In genomic region chr4:41314141-41315129, GRCm38 (mm10) we compare ENCODE assay signal across 8 mouse cellular contexts. TPM values are rescaled to one million over a fixed set of nuclear protein-coding genes. Genes with fewer than 3 reads are reported as not detected.
A peak's percentile ranks its signal among the peaks of the same experiment; 100 is the strongest.
DNase-seq lines count a peak whose midpoint lies in the region; ATAC-seq and TF ChIP-seq lines count a peak whose summit lies in the region.

Gene Dcaf12 (minus strand): TSS chr4:41314889.

- H3K4me2 ChIP-seq in heart, embryonic 12.5 days = peak within 1 kb of the TSS; percentile 94
- H3K4me2 ChIP-seq in kidney, postnatal 0 days (ENCODE audit: low read length) = peak within 1 kb of the TSS; percentile 79
- peak within 1 kb of the TSS; percentile 93 for H3K4me2 ChIP-seq in liver, embryonic 11.5 days
- H3K4me2 ChIP-seq in stomach, embryonic 14.5 days (replicated peaks; ENCODE audit: low read depth, low read length) = peak within 1 kb of the TSS; percentile 89

- DNase-seq in CD4-positive helper T cell, adult 2 months (ENCODE audit: low read depth, low spot score) = peak; percentile 94
- DNase-seq in brain, embryonic 18.5 days (ENCODE audit: low read depth, low spot score) = peak; percentile 85
- peak; percentile 98 for DNase-seq in kidney, postnatal 0 days (ENCODE audit: low spot score)
- peak; percentile 89 for DNase-seq in liver, embryonic 11.5 days (ENCODE audit: low spot score)
- peak; percentile 93 for DNase-seq in naive thymus-derived CD4-positive, alpha-beta T cell, adult 2 months (ENCODE audit: low read depth)

- peak; percentile 95 for ATAC-seq in erythroid progenitor cell, adult 5-6 weeks (replicated peaks; ENCODE audit: low FRiP score, poor library complexity, severe bottlenecking)
- peak; percentile 96 for ATAC-seq in heart, embryonic 12.5 days (ENCODE audit: insufficient number of reproducible peaks, low FRiP score)
- peak; percentile 96 for ATAC-seq in kidney, postnatal 0 days (replicated peaks; ENCODE audit: low FRiP score, low read depth)
- peak; percentile 90 for ATAC-seq in liver, embryonic 11.5 days (replicated peaks; ENCODE audit: low FRiP score)
- ATAC-seq in stomach, embryonic 14.5 days (ENCODE audit: insufficient number of reproducible peaks, insufficient read depth, low FRiP score, low read depth) = peak; percentile 97

- H3K36me3 ChIP-seq in heart, embryonic 12.5 days = peaks cover 32% of the 10 kb centered on the region
- peaks cover 17% of the 10 kb centered on the region; the same call in 1 of the 2 replicates for H3K36me3 ChIP-seq in kidney, postnatal 0 days (ENCODE audit: insufficient read depth, low read length)
- H3K36me3 ChIP-seq in liver, embryonic 11.5 days (ENCODE audit: control insufficient read depth, insufficient read depth, low read length) = peaks cover 13% of the 10 kb centered on the region; the same call in 1 of the 2 replicates
- peaks cover 16% of the 10 kb centered on the region; the same call in 1 of the 2 replicates for H3K36me3 ChIP-seq in stomach, embryonic 14.5 days (ENCODE audit: control insufficient read depth, insufficient read depth, low read length)

- H3K27me3 ChIP-seq in heart, embryonic 12.5 days (replicated peaks) = no peaks in the 10 kb centered on the region
- no peaks in the 10 kb centered on the region for H3K27me3 ChIP-seq in kidney, postnatal 0 days (ENCODE audit: insufficient read depth, low read length)
- H3K27me3 ChIP-seq in liver, embryonic 11.5 days (replicated peaks; ENCODE audit: control insufficient read depth, insufficient read depth, low read length) = no peaks in the 10 kb centered on the region
- no peaks in the 10 kb centered on the region for H3K27me3 ChIP-seq in stomach, embryonic 14.5 days (ENCODE audit: control insufficient read depth, insufficient read depth, low read length)

- H3K27ac ChIP-seq in heart, embryonic 12.5 days (ENCODE audit: poor library complexity, severe bottlenecking) = peak within 1 kb of the TSS; percentile 95
- H3K27ac ChIP-seq in kidney, postnatal 0 days = peak within 1 kb of the TSS; percentile 99
- peak within 1 kb of the TSS; percentile 90 for H3K27ac ChIP-seq in liver, embryonic 11.5 days (ENCODE audit: low read depth, low read length)
- peak within 1 kb of the TSS; percentile 98 for H3K27ac ChIP-seq in stomach, embryonic 14.5 days (ENCODE audit: low read length)

- peak within 1 kb of the TSS; percentile 96 for H3K9ac ChIP-seq in heart, embryonic 12.5 days
- H3K9ac ChIP-seq in kidney, postnatal 0 days (ENCODE audit: low read depth, low read length) = peak within 1 kb of the TSS; percentile 93
- peak within 1 kb of the TSS; percentile 85 for H3K9ac ChIP-seq in liver, embryonic 11.5 days (ENCODE audit: low read depth, low read length)
- peak within 1 kb of the TSS; percentile 90 for H3K9ac ChIP-seq in stomach, embryonic 14.5 days (replicated peaks; ENCODE audit: low read depth, low read length)

- WGBS in heart, embryonic 12.5 days = under 1% methylated on average over 70 of the region's 70 CpGs
- WGBS in kidney, postnatal 0 days = under 1% methylated on average over 70 of the region's 70 CpGs
- under 1% methylated on average over 70 of the region's 70 CpGs for WGBS in liver, embryonic 11.5 days
- WGBS in stomach, embryonic 14.5 days = under 1% methylated on average over 70 of the region's 70 CpGs

- TF ChIP-seq CTCF in kidney, postnatal 0 days (IDR thresholded peaks at IDR 0.05; ENCODE audit: low read depth) = no peak

- H3K4me1 ChIP-seq in heart, embryonic 12.5 days (replicated peaks) = peaks cover 15% of the 10 kb centered on the region
- H3K4me1 ChIP-seq in kidney, postnatal 0 days (replicated peaks; ENCODE audit: insufficient read depth, low read length) = peaks cover 5% of the 10 kb centered on the region; the same call in 1 of the 2 replicates
- peaks cover 11% of the 10 kb centered on the region; the same call in 1 of the 2 replicates for H3K4me1 ChIP-seq in liver, embryonic 11.5 days (replicated peaks; ENCODE audit: control insufficient read depth, insufficient read depth, low read length)
- H3K4me1 ChIP-seq in stomach, embryonic 14.5 days (ENCODE audit: control insufficient read depth, insufficient read depth, low read length) = peaks cover 16% of the 10 kb centered on the region

- H3K4me3 ChIP-seq in heart, embryonic 12.5 days = peak within 1 kb of the TSS; percentile 94
- H3K4me3 ChIP-seq in kidney, postnatal 0 days (replicated peaks; ENCODE audit: low read depth, low read length) = peak within 1 kb of the TSS; percentile 84
- peak within 1 kb of the TSS; percentile 77 for H3K4me3 ChIP-seq in liver, embryonic 11.5 days (ENCODE audit: low read depth, low read length)
- H3K4me3 ChIP-seq in stomach, embryonic 14.5 days (ENCODE audit: low read depth, low read length) = peak within 1 kb of the TSS; percentile 94

- no peaks in the 10 kb centered on the region for H3K9me3 ChIP-seq in heart, embryonic 12.5 days (replicated peaks)
- no peaks in the 10 kb centered on the region for H3K9me3 ChIP-seq in kidney, postnatal 0 days (replicated peaks; ENCODE audit: low read length)
- no peaks in the 10 kb centered on the region for H3K9me3 ChIP-seq in liver, embryonic 11.5 days (ENCODE audit: control insufficient read depth, low read length)
- H3K9me3 ChIP-seq in stomach, embryonic 14.5 days (ENCODE audit: control insufficient read depth, low read depth, low read length) = no peaks in the 10 kb centered on the region

RNA-seq across cellular contexts. Expression of gene Dcaf12, which starts in this region (rescaled TPM):
- total RNA-seq in erythroid progenitor cell, adult 5-6 weeks (2015; ENCODE audit: low replicate concordance) = 58.4 and 77.1 TPM in 2 replicates
- 66.0 and 84.6 TPM in 2 replicates for total RNA-seq in erythroid progenitor cell, adult 5-6 weeks (2017; ENCODE audit: low replicate concordance)
- 47.0 and 47.3 TPM in 2 replicates for polyA plus RNA-seq in heart, embryonic 12.5 days (2016; fragmentation: Nextera tagmentation; extraction: Ambion mirVana)
- polyA plus RNA-seq in kidney, postnatal 0 days (2015; fragmentation: Nextera tagmentation; extraction: Ambion mirVana) = 49.8 and 55.4 TPM in 2 replicates
- 50.8 and 53.4 TPM in 2 replicates for polyA plus RNA-seq in liver, embryonic 11.5 days (2014; fragmentation: Nextera tagmentation; extraction: Ambion mirVana)
- 40.0 and 41.6 TPM in 2 replicates for polyA plus RNA-seq in stomach, embryonic 14.5 days (2014; fragmentation: Nextera tagmentation; extraction: Ambion mirVana)

Comparison
In these comparisons a context has a peak if more than half of its experiments do, and no peak if none do; other contexts are left out.
1. Peak in every context shown above with its lines: DNase-seq, ATAC-seq, H3K4me3 ChIP-seq and H3K27ac ChIP-seq.